Mouse (Mus musculus) embryo, embryonic 10.5 days (tissue): ENCODE results near the gene Traf4.

ENCODE experiments used
- DNase-seq: peaks from one replicate; pipeline ENCODE4 v3.0.0-alpha.2; 2015; ENCODE audit warnings: low spot score

Traf4 gene

DNA sequence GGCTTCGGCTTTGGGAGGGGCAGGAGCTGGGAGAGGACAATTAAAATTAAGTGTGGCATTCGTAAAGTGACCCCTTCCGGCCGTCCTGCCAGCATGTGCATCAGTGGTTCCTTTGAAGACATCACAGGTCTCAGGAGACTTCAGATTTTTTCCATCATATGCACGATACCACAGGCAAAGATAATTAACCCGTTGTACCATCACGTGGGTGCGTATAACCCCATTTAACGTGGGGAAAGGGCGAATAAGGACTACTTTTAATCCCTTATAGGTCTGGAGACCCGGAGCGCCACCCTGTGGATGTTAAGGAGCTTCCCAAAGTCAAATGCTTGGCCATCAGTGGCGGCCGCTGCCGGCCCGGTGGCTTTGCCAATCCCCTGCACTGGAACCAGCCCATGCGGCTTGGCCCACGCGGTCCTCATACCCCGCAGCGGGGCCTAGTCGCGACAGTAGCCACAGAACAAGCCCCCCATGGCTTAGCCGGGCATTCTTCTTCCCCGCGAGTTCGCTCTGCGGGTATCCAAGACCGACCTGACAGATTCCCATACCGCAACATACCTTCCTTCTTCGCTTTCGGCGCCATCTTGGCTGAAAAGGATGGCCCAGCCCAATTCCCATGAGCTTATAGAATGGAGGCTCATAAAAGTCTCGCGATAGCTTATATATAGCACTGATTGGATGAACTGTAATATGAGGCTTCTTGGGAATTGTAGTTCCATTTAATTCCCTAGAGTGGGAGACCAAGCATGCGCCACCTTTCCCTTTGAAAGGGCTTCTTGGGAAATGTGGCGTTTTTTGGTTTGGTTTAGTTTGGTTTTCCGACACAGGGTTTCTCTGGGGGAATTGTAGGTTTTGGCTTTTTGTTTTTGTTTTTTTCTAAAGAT is 17.8 kb upstream of the Traf4 start, which contains the start of gene Rpl23a:
Gene Rpl23a (minus strand): TSS at position 624 of the 884 bp plus-strand sequence.
- peak; percentile 97 for DNase-seq

GRCm38 (mm10) chr11:78182450-78182849 is 17.1 kb upstream of the Traf4 start:
- DNase-seq, result no peak

DNA sequence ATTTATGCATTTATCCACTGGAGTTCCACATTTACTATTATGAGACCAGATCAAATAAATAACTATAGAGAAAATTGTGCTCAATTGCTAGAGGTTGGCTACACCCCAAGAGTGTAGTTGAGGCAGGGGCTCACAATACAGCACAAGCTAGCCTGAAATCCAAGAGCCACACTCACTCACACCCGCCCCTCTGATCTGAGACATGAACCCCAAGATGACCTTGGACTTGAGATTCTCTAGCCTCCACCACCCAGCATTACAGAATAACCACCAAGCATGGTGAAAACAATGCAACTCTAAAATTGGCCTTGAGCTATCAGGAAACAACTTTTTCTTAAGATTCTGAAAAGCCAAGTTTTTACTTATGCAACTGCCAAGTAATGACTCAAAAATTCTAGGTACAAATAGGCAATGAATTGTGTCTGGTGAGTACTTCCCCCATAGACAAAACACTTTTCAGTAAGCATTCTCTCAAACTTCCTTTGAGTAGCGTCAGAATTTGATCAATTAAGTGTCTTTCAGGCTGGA is 16.5 kb upstream of the Traf4 start:
- DNase-seq, result no peak

GRCm38 (mm10) chr11:78180081-78180761 is 14.8 kb upstream of the Traf4 start:
- peak; percentile 19 for DNase-seq

DNA sequence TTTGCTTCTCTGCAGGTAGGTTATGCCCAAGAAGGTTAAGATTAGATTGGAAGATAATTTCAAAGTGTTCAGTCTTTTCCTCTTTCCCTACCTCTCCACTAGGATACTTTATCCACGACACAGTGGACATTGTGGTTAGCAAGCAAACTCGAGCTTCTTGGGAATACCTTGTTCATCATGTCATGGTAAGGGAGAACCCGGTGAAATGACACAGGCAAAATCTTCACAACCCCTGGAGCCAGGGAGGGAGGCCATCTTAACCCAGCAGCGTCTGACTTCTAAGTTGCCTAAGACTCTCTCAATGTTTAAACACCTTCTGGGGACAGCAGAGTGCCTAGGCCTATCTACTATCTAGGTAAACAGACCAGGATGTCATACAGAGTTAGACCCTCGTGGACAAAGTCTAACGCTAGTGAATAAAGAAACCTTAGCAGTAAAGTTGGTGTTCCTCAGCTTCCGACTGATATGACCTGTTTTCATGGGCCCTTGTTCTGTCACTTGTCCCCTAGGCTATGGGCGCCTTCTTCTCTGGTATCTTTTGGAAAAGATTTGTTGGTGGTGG is 14.1 kb upstream of the Traf4 start:
- DNase-seq, result peak; percentile 48

- DNase-seq, result peak; percentile 75
These were observed 13.6 kb upstream of the Traf4 start for GRCm38 (mm10) chr11:78178859-78179437.

DNA sequence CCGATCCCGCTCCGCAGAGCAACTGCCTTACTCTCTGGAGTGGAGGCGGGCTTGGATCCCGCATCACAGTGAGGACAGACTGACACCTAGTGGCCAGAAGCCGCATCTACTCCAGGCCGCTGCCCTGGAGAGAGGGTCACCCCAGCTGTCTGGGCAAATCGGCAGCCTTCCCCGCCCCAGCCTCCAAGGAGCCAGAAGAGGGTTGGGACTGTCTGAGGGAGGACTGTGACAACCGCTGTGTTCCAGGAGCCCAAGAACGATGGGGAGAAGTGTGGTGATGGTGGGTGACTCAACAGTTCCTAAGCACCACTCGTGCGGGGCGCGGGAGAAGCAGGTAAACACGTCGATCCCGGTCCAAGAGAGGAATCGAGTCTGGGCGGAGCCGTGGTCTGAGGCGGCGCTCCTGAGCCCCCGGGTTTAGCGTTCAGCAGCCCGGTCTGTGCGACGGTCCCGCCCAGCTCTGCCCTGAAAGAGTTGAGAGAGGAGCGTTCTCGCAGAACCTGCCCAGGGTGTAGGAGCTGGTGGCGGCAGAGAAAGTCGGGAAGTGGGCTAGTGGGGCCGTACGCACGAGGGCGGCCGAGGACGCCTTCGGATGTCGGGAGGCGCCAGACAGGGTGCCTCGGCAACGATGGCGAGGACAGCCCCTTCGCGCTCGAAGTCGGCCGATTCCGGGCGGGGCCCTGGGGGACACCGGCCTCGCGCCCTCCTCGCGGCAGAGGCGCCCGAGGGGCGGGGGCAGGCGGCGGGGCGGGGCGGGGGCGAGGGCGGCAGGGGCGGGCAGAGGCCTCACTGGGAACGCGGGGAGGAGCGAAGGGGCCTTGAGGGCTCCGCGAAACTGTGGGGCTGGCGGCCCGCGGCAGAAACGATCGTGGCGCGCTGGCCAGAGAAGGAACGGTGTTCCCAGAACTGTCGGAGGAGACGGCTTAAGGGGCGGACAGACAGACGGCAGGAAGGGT is 12.8 kb upstream of the Traf4 start:
- peak; percentile 98 for DNase-seq

DNA sequence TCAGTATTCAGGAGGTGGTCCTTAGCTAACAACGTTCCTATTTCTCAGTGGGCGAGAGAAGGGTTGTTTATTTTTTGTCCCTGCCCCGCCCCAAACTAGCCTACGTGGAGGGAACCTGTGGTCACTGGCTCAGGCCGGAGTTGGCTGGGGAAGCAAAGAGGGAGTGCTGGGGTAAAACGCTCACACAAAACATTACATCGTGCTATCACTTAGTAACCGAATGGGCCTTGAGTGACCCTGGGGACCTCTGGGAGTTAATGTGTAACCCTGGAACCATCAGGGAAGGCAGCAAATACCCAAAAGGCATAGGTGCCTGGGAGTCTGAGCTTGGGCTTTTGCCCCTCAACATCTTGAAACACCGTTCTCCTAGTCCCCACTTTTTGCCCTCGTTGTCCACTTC is 12.0 kb upstream of the Traf4 start:
- DNase-seq, result peak; percentile 66

DNA sequence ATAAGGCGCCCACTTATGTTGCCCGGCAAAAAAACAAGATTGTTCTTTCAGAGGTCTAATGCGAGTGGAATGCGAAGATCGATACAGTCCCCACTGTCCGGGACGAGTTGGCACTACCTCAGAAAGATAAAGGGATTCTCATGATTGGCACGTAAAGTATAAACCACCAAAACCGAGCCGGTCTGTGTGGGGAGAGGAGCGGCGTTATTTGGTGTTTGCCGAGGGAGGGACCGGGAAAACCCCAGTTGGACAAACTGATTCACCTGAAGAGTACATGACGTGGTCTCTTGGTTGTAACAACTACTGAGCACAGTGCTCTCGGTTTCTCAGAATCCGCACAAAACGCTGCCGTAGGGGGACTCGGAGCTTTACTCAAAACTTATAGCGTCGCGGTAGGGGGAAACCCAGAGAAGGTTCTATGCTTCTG is 11.5 kb upstream of the Traf4 start:
- no peak for DNase-seq

- peak; percentile 97 for DNase-seq
These were observed 11.0 kb upstream of the Traf4 start, which contains the start of the genes Nek8 and Tlcd1 for GRCm38 (mm10) chr11:78176402-78176862. TSS of gene Nek8 (minus strand) at chr11:78176675. TSS of gene Tlcd1 (plus strand) at chr11:78176711.

DNA sequence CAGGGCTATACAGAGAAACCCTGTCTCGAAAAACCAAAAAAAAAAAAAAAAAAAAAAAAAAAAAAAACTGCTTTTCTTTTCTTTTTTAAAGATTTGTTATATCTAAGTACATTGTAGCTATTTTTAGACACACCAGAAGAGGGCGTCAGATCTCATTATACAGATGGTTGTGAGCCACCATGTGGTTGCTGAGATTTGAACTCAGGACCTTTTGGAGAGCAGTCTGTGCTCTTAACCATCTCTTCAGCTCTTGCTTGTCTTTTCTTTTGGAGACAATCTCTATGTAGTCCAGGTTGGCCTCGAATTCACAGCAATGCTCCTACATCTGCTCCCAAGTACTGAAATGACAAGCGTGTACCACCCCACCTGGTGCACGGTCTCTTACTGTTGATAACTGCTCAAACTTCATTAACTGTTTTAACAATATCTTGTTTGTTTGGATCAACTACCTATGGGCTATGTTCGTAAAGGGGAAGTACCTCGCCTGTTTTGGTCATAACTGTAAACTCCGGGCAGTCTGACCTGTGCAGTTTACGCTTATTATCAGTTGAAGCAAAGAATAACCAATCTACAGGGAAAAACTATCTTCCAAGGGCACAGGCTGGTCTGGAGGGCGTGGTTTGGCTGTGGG is 10.5 kb upstream of the Traf4 start:
- DNase-seq, result no peak

GRCm38 (mm10) chr11:78174506-78174905 is 9.1 kb upstream of the Traf4 start:
- no peak for DNase-seq

GRCm38 (mm10) chr11:78172748-78173383 is 7.5 kb upstream of the Traf4 start:
- DNase-seq, result no peak

DNA sequence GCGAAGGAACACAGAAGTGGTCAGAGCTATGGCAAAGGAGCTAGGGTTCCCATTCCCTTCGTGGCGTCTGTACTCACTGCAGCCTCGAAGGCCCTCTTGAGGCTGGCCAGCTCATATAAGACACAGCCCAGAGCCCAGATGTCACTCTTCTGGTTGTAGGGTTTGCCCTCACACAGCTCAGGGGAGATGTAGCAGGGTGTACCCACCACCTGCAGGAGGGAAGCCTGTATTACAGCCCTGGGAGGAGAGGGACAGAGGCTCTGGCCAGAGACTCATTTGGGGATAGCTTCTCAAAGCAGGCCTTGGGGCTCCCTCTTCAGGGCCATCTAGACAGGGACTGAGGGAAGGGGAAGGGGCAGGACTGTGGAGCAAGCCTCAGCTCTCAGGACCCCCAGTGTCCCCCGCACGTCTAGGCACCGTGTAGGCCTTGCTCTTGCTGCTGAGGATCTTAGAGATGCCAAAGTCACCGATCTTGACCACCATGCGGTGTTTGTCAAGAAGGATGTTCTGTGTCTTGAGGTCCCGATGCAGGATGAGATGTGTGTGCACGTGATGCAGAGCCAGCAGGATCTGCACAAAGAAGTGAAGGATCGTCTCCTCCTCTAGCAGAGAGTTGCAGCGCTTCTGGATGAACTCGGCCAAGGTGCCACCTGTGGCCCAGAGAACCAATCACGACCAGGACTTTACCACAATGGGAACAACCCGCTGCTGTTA is 6.8 kb upstream of the Traf4 start:
- peak; percentile 48 for DNase-seq

DNA sequence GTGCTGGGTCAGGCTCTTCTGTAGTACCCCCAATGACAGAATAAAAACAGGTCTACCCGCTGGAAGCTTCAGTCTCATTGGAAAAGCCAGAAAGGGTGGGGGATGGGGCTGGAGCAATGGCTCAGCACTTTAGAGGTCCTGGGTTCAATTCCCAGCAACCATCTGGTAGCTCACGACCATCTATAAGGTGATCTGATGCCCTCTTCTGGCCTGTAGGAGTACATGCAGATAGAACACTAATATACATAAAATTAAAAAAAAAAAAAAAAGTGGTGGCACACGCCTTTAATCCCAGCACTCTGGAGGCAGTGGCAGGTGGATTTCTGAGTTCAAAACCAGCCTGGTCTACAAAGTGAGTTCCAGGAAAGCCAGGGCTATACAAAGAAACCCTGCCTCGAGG is 5.9 kb upstream of the Traf4 start:
- DNase-seq, result no peak

- no peak for DNase-seq
These were observed 4.9 kb upstream of the Traf4 start for GRCm38 (mm10) chr11:78170306-78170705.

GRCm38 (mm10) chr11:78168541-78169468 is 3.4 kb upstream of the Traf4 start:
- DNase-seq, result no peak
